Mouse (Mus musculus): Measurements from ENCODE around the gene Olfr352.

The Olfr352 gene

DNA sequence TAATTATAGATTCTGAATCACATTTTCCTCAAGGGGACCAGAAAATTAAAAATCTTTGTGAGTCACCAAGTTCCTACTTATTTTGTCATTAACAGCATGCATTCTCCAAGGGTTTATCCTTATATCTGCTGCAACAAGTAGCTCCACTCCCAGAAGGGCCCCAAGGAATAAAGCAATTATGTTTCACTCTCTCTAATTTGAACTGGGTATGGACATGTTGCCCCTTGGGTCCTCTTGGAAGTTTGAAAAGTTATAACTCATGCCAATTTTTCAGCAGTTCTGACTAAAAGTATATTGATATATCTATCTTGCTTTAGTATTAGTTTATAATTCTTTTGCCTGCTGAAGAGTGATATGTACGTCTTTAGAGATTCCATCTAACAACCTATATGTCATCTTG lies at the start of gene Olfr352:
Gene Olfr352 (plus strand): TSS at position 301 of the 400 bp plus-strand sequence.
- no peak for DNase-seq (ENCODE audit: low spot score)

DNA sequence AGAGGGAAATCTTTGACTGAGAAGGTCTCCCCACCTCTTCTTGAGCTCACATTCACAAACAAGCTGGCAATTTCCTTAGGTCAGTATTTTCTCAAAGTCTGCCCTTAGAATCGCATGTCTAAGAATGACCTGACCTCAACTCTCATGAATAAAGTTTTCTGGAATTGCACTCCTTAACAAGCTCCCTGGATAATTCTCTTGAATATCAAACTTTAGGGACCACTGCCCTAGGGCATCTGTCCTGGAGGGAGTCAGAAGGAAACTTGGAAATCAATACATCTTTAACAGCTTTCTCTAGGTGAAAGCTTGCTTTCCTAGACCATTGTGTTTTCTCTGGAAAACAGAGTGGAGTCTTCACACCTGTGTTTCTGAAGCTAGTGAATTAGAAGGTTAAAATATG lies 22.2 kb upstream of the Olfr352 start, which contains the start of gene Olfr350:
Gene Olfr350 (plus strand): TSS at position 301 of the 400 bp plus-strand sequence.
- DNase-seq (ENCODE audit: low spot score), result no peak

DNA sequence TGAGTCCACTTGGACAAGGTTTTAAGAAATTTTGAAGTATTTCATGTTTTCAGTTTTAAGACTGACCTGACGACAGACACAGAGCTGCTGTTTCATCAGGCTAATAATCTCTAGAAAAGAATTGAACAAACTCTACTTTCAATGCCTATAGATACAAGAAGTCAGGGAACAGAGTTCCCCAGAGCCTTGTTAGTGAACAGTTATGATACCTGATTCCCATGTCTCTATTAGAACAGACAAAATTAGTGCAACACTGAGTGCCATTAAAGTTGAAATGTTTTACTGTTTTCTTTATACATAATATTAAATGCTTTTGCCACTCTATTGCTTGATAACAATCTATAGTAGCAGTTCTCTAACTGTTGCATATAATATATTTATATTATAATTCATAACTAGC lies 5.7 kb upstream of the Olfr352 start, which contains the start of gene Olfr351:
Gene Olfr351 (minus strand): TSS at position 101 of the 400 bp plus-strand sequence.
- no peak for DNase-seq (ENCODE audit: low spot score)

DNA sequence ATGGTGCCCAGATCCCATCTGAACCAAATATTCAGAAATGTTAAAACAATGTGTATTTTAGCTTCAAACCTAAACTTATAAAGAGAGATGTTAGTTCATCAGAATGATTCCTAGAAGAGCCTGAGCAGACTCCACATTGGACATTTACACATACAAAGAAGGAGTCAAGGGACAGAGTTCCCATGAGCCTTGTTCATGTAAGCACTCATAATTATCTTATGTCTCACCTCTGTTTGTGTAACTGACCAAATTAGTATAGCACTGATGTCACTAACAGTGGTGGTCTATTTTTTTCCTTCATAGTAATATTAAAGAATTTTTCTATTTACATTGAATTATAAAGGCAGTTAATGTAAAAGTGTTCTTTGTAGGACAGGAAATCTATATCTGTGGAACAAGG lies 24.6 kb downstream of the Olfr352 start, which contains the start of gene Olfr353:
Gene Olfr353 (minus strand): TSS at position 101 of the 400 bp plus-strand sequence.
- no peak for DNase-seq (ENCODE audit: low spot score)

DNA sequence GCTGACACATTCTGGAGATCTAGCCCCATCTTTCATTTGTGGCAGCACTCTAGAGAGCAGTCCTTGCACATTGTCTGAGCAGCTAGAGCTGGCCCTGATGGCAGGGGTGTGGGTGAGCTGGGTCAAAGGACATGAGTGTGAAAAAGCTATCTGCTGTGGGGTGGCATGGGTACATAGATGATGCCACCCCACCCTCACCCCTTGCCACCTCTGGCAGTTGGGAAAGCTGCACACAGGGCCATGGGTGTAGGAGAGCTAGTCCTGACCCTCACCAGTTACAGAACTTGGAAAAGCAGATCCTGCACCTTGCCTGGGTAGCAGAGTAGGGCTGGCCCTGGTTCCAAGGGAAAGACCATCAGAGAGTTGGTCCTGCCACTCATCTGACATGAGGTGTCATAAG lies 28.9 kb downstream of the Olfr352 start:
- DNase-seq (ENCODE audit: low spot score), result no peak

DNA sequence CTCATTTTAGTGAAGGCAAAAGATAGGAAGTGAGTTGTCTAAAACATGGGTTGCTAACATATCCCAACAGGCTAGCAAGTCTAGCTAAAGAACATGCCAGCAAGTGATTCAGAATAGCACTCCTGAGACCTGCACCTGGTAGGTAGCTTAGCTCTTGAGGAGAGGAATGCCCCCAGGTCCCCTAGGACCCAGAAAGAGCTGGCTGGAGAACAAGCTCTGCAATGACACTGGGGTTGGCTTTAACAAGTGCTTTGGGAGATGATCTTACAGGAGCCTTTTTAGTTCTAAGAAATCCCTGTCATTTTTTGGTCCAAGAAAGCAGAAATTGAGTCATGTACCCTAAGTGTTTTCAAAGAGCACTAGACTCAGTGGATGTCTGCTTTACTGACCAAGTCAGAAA lies 37.1 kb downstream of the Olfr352 start, which contains the start of gene Olfr354:
Gene Olfr354 (plus strand): TSS at position 301 of the 400 bp plus-strand sequence.
- DNase-seq (ENCODE audit: low spot score), result no peak

All from embryo, embryonic 10 days (tissue).